Mouse (Mus musculus) CD4-positive helper T cell, adult 2 months (primary cell): ENCODE measurements around the gene Oprm1.

Experiments used
- DNase-seq: peaks from one replicate; pipeline ENCODE4 v3.0.0-alpha.2; 2012; ENCODE audit warnings: low read depth, missing footprints, low spot score

The Oprm1 gene

GRCm38 (mm10) chr10:7041032-7041431 is 282.7 kb downstream of the Oprm1 start:
- peak; percentile 36 for DNase-seq

DNA sequence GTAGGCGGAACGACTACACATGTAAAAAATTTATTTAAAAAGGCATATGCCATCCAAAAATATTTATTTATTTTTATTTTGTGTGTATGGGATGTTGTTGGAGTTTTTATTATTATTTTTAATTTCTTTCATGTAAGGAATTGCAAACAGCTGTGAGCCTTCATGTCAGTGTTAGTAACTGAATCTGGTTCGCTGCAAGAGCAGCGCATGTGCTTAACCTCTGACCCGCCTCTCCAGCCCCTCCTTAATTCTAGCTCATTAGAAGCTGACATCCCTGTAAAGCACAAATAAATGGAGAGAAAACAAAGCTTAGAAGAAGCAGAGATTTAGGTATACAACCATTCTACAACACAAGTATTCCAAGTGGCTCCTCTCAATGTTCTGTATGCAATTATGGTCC is 285.6 kb downstream of the Oprm1 start:
- DNase-seq, result no peak

GRCm38 (mm10) chr10:7047288-7047918 is 289.1 kb downstream of the Oprm1 start:
- DNase-seq, result no peak

DNA sequence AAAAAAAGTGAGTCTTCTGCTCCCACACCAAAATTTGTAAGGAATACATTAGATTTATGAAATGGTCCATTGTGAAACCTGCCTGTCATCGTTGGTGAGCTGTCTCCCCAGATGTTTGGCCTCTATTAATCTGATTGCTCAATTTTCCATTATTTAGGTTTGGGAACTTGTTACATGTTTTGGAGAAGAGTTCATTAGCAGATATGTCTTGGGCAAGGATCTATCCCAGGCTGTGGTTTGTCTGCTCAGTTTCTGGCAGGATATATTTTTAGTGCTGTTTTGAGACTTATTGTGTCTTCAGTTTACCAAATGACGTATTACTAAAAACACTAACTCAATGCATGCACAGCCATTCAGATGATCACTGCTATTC is 289.6 kb downstream of the Oprm1 start:
- no peak for DNase-seq

GRCm38 (mm10) chr10:7049901-7050300 is 291.6 kb downstream of the Oprm1 start:
- no peak for DNase-seq

DNA sequence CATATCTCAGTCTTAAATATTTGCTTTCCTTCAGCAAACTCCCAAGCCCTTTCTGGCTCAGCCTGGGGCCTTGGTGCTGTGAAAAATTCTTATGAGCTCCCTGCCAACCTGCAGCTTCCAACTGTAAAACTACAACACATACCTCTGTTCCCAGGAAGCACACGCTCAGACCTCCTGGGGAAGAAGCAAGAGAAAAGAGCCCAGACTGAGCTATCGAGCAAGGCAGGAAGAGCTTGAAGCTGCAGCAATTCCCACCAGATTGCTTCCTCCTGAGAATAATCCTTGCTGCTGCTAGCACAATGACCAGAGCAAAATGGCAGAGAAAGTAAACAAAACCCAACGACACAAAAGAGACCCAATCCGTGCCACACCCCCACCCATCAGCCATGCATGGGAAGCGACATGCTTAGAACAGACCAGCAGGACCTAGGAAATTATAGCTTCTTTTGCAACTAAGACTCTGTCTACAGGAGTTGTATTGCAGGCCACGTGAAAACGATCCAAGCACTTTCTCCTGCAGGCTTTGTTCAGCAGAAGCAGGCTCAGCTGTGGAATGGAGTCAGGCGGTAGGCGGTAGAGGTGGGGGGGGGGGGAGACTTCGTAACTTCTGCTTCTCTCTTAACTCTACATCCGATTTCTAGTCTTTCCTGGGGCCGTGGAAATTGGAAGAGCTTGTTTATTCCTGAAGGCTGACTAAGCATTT is 294.2 kb downstream of the Oprm1 start, which contains the start of gene Ipcef1:
Gene Ipcef1 (minus strand): TSS at position 164 of the 703 bp plus-strand sequence.
- DNase-seq, result no peak

DNA sequence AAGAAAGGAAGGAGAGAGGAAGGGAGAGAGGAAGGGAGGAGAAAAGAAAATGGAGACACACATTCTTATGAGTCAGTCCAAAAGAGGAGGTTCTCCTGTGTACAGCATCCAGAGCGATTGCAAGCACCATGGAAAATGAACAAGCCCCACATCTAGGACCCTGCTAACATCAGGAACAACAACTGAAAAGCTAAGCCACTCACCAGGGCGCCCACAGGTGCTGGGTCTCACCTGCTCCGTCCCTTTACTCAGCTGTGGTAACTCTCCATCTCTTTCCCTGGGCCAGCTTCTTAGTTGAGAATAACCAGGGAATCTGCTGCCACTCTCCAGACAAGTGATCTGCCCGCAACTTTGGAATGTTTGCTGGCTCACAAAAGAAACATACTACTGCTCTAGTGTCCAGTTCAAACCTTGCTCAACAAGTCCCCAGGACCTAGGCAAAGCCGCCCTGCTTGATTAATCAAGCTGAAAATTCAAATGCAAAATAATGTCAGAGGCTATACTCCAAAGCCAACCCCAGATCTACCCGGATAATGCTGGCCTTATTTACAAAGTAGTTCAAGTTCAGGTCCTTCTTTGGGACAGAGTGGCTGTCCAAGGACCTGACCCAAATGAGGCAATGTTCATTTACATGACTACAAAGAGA is 296.4 kb downstream of the Oprm1 start:
- no peak for DNase-seq

DNA sequence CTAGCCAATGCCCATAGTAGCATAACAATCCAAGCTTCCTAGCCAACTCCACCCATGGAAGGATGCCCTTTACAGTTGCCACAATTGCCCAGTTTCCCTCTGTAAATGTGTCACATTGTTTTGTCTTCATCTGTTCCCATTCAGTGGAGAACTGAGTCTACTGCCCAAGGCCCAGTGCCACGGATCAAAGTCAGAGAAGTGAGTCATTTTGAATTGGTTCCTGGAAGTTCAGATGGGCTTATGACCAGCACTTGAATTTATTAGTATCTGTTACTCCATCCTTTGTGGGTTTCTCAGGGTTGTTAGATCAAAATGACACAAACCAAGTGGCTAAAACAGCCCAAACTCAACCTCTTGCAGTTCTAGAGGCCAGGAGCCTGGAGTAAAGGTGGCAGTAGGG is 299.2 kb downstream of the Oprm1 start:
- DNase-seq, result no peak

- no peak for DNase-seq
Measured at GRCm38 (mm10) chr10:7060326-7060725, 302.0 kb downstream of the Oprm1 start.

- no peak for DNase-seq
Measured at GRCm38 (mm10) chr10:7062993-7063392, 304.7 kb downstream of the Oprm1 start.

GRCm38 (mm10) chr10:7063752-7064457 is 305.6 kb downstream of the Oprm1 start:
- no peak for DNase-seq

DNA sequence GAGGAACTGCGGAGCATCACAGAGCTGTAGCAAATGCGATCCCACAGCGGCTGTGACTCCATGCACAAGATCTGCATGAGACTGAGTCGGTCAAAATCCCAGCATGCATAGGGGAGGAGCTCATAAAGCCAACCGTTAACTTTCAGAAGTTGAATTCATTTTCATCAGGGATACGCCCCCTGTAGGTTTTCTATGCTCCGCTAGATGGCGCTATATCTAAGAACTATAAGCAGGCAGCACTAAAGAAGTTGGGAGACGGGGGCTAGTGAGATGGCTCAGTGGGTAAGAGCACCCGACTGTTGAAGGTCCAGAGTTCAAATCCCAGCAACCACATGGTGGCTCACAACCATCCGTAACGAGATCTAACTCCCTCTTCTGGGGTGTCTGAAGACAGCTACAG is 310.3 kb downstream of the Oprm1 start:
- peak; percentile 25 for DNase-seq

GRCm38 (mm10) chr10:7069090-7069489 is 310.8 kb downstream of the Oprm1 start:
- DNase-seq, result no peak

DNA sequence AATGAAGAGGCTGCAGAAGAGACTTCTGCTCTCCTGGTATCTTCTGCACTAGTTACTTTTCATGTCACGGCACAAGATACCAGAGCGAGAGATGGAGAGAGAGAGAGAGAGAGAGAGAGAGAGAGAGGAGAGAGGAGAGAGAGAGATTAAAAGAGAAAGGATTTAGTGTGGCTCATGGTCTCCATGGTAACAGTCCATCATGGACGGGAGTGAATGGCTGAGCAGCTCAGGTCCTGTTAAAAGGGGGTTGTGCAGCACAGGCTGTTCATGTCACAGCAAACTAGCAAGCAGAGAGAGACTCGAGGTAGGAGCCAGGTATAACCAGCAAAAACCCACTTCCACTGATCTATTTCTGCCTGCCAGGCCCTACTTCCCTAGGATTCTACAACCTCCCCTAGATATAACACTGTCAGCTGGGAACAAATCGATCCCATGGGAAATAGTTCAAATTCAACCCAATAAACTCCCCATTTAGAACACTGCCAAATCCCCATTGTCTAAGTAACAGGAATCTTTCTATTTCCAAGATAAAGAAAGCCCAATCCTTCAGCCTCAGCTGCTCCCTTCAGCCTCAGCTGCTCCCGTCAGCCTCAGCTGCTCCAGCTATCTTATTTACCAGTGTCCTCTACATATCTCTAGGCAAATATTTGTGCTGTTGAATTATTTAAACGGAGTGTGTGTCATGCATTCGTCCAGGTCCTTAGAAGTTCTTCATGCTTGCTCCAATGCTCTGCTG is 312.0 kb downstream of the Oprm1 start:
- no peak for DNase-seq

DNA sequence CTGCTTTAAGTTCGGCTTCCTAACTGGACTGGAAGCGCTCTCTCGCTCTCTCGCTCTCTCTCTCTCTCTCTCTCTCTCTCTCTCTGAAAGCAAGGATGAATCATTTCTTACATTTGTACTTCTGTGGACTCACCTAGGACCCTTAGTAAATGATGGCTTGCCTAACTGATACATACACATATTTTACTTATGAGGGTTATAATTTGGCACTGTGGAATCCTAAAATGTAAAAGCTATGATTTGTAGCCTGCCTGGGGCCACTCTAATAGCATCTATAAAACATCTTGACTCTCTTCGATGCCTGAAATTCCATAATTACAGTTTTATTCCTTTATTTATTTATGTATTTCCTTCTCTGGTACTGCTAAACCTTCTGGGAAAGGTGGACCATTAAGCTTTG is 312.6 kb downstream of the Oprm1 start:
- no peak for DNase-seq

GRCm38 (mm10) chr10:7074231-7074630 is 315.9 kb downstream of the Oprm1 start:
- DNase-seq, result no peak

DNA sequence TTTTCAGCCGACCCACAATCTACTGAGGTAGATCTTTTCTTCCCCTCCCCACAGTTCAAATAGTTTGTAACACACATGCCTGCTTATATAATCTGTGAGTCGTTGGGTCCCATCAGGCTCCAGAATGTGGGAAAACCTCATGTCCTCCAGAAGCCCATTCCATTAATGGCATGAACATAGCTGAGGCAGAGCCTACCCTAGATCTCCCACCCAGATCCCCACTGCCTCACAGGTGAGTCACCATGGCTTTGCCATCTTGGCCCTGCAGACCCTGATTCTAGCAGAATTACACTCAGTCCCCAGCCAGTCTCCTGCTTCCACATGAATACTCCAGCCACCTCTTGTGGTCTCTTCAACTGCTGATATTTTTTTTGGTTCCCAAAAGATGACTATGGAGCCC is 317.4 kb downstream of the Oprm1 start:
- no peak for DNase-seq

GRCm38 (mm10) chr10:7076201-7076600 is 317.9 kb downstream of the Oprm1 start:
- peak; percentile 48 for DNase-seq

DNA sequence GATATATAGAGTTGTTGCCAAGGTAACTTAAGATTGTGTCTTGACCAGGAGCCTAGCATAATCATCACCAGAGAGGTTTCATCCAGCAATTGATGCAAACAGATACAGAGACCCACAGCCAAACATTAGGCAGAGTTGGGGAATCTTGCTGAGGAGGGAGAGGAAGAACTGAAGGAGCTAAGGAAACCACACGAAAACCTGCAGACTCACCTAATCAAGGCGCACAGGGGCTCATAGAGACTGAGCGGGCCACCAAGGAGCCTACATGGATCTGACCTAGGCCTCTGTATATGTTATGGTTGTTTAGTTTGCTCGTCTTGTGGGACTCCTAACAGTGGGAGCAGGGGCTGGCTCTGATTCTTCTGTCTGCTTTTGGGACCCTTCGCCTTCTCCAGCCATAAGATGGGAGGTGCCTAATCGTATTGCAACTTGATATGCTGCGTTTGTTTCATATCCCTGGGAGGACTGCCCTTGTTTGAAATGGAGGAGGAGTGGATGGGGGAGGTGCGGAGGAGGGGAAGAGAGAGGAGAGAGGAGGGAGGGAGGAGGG is 318.4 kb downstream of the Oprm1 start:
- no peak for DNase-seq

- no peak for DNase-seq
Measured at GRCm38 (mm10) chr10:7077389-7077808, 319.1 kb downstream of the Oprm1 start.

DNA sequence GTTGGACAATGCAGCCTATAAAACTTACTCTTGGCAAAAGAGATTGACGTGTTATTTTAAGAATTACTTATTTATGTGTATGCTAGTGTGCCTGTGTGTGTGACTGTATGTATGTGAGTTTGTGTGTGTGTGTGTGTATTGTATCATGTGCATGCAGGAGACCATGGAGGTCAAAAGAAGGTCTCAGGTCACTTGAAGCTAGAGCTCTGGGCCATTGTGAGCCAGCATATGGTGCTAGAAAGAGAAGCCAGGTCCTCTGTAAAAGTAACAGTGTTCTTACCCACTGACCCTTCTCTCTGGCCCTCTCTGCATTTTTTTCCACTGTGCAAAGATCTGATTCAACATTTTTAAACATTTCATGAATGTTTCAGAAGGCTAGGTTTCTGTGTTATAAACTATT is 319.7 kb downstream of the Oprm1 start:
- DNase-seq, result no peak
